Mouse (Mus musculus) pancreas, adult 10 weeks (tissue): ENCODE results near the gene Gm21732. TPM values are rescaled to one million over a fixed set of nuclear protein-coding genes. Genes with fewer than 3 reads are reported as not detected.

Experiments used
- polyA plus RNA-seq: library from polyadenylated mRNA; stranded (reverse); fragments of 350-450 nt; fragmentation: Illumina TruSeq; extraction: RNeasy Lipid Tissue Mini Kit (QIAGEN cat#74804); gene quantifications from one replicate; pipeline ENCODE4 v1.2.3, GENCODE M21; 2015; ENCODE audit warnings: low read depth, low replicate concordance; ENCODE audit not compliant: insufficient read depth

Gene Gm21732
- polyA plus RNA-seq, result not detected

GRCm38 (mm10) chrY:38575591-38575990 lies at the start of gene Gm21732:
Gene Gm21732, minus strand, starts transcription at chrY:38575691.

Other genes with a start within 250 kb of the Gm21732 start
- not detected for gene Gm20897, start 73.5 kb downstream of the Gm21732 start, polyA plus RNA-seq